Mouse (Mus musculus) kidney, embryonic 14.5 days (tissue): ENCODE measurements around the gene Fam169b. TPM values are rescaled to one million over a fixed set of nuclear protein-coding genes. Genes with fewer than 3 reads are reported as not detected.
A peak's percentile ranks its signal among the peaks of the same experiment; 100 is the strongest.
"Not testable (repeated sequence)": the region's sequence is repeated elsewhere in the genome, so short reads cannot be mapped to it uniquely, and the experiment has no call there.

ENCODE experiments used
- ATAC-seq: fragments of 200-750 bp; cut with Nextera tagmentation; 2 replicates; pipeline ENCODE4 v1.8.0; 2017; ENCODE audit warnings: moderate number of reproducible peaks, mild to moderate bottlenecking, moderate TSS enrichment, moderate library complexity; ENCODE audit not compliant: low FRiP score, low TSS enrichment
- H3K27ac ChIP-seq: fragments of 300-500 bp; sonication (generic); 2 replicates; pipeline ENCODE4 v1.5.1; 2014; ENCODE audit warnings: low read depth, mild to moderate bottlenecking, low read length, moderate library complexity, mixed read lengths
- H3K27me3 ChIP-seq: fragments of 300-500 bp; sonication (generic); 2 replicates; pipeline ENCODE4 v1.6.1; 2014; ENCODE audit warnings: mild to moderate bottlenecking, low read length; ENCODE audit not compliant: control insufficient read depth, insufficient read depth
- H3K36me3 ChIP-seq: fragments of 300-500 bp; sonication (generic); 2 replicates; pipeline ENCODE4 v1.6.1; 2014; ENCODE audit warnings: low read length, mixed read lengths; ENCODE audit not compliant: control insufficient read depth, insufficient read depth
- H3K4me1 ChIP-seq: fragments of 300-500 bp; sonication (generic); 2 replicates; pipeline ENCODE4 v1.6.1; 2014; ENCODE audit warnings: low read length, mixed read lengths; ENCODE audit not compliant: control insufficient read depth, insufficient read depth
- H3K4me2 ChIP-seq: fragments of 300-500 bp; sonication (generic); replicated peaks from 2 replicates; pipeline ENCODE4 v1.6.1; 2014; ENCODE audit warnings: low read depth, mild to moderate bottlenecking, low read length
- H3K4me3 ChIP-seq: fragments of 300-500 bp; sonication (generic); 2 replicates; pipeline ENCODE4 v1.5.1; 2014; ENCODE audit warnings: mild to moderate bottlenecking, low read length
- H3K9ac ChIP-seq: fragments of 300-500 bp; sonication (generic); 2 replicates; pipeline ENCODE4 v1.6.1; 2014; ENCODE audit warnings: low read depth, mild to moderate bottlenecking, low read length, moderate library complexity
- H3K9me3 ChIP-seq: fragments of 300-500 bp; sonication (generic); 2 replicates; pipeline ENCODE4 v1.6.1; 2016; ENCODE audit warnings: low read length; ENCODE audit not compliant: control insufficient read depth
- WGBS: fragments of 180-500 bp; shearing (Covaris S2); extraction: QIAGEN DNeasy Blood & Tissue Kit; methylation state at CpG from one replicate; pipeline ENCODE4 v1.1.7; 2014; 5-methylcytosine and 5-hydroxymethylcytosine counted together
- polyA plus RNA-seq: library from polyadenylated mRNA; unstranded; fragments of >200 nt; fragmentation: Nextera tagmentation; extraction: Ambion mirVana; gene quantifications from 2 replicates; pipeline ENCODE4 v1.2.1, GENCODE M21; 2014

Gene Fam169b
- polyA plus RNA-seq, 1 experiment from 2014 or later: 1.0 TPM

GRCm38 (mm10) chr7:68279481-68279880 is 5.8 kb downstream of the Fam169b start:
- no peak overlapping the region for H3K4me3 ChIP-seq
- no peak overlapping the region for H3K4me2 ChIP-seq
- WGBS: 86% methylated on average over 7 of the region's 7 CpGs
- no peak for ATAC-seq
- H3K27ac ChIP-seq: no peak overlapping the region
- no peaks in the 10 kb centered on the region for H3K27me3 ChIP-seq
- no peak overlapping the region for H3K9ac ChIP-seq
- H3K36me3 ChIP-seq: no peaks in the 10 kb centered on the region
- H3K9me3 ChIP-seq: no peaks in the 10 kb centered on the region
- peaks cover 16% of the 10 kb centered on the region for H3K4me1 ChIP-seq

- no peaks in the 10 kb centered on the region for H3K9me3 ChIP-seq
- H3K27ac ChIP-seq: no peak overlapping the region
- no peak overlapping the region for H3K4me3 ChIP-seq
- H3K9ac ChIP-seq: no peak overlapping the region
- no peak overlapping the region for H3K4me2 ChIP-seq
- 89% methylated on average over 19 of the region's 19 CpGs for WGBS
- H3K36me3 ChIP-seq: no peaks in the 10 kb centered on the region
- no peaks in the 10 kb centered on the region for H3K27me3 ChIP-seq
- peaks cover 17% of the 10 kb centered on the region for H3K4me1 ChIP-seq
- ATAC-seq: no peak
Observed at GRCm38 (mm10) chr7:68280352-68280869, 6.8 kb downstream of the Fam169b start.

- WGBS: 72% methylated on average over 5 of the region's 5 CpGs
- no peak for ATAC-seq
- Histone ChIP-seq H3K27ac (no peak overlapping the region), H3K36me3 (no peaks in the 10 kb centered on the region), H3K4me2 (no peak overlapping the region), H3K4me1 (peaks cover 16% of the 10 kb centered on the region), H3K9ac (no peak overlapping the region), H3K4me3 (no peak overlapping the region), H3K9me3 (no peaks in the 10 kb centered on the region), H3K27me3 (no peaks in the 10 kb centered on the region)
Observed at GRCm38 (mm10) chr7:68281341-68281740, 7.7 kb downstream of the Fam169b start.

- peaks cover 9% of the 10 kb centered on the region; the same call in 1 of the 2 replicates for H3K4me1 ChIP-seq
- H3K36me3 ChIP-seq: no peaks in the 10 kb centered on the region
- H3K9ac ChIP-seq: no peak overlapping the region
- H3K27ac ChIP-seq: no peak overlapping the region
- ATAC-seq: no peak
- H3K9me3 ChIP-seq: no peaks in the 10 kb centered on the region
- no peak overlapping the region for H3K4me3 ChIP-seq
- no peaks in the 10 kb centered on the region for H3K27me3 ChIP-seq
- no peak overlapping the region for H3K4me2 ChIP-seq
- 69% methylated on average over 22 of the region's 22 CpGs for WGBS
Observed at GRCm38 (mm10) chr7:68282304-68283132, 8.9 kb downstream of the Fam169b start.

GRCm38 (mm10) chr7:68283133-68283520 is 9.5 kb downstream of the Fam169b start:
- not testable (repeated sequence) for H3K9ac ChIP-seq, H3K4me2 ChIP-seq, H3K36me3 ChIP-seq, H3K4me3 ChIP-seq, H3K27ac ChIP-seq, H3K4me1 ChIP-seq, ATAC-seq, H3K27me3 ChIP-seq, H3K9me3 ChIP-seq
- 86% methylated on average over 4 of the region's 4 CpGs for WGBS

GRCm38 (mm10) chr7:68283776-68284175 is 10.1 kb downstream of the Fam169b start:
- Histone ChIP-seq H3K4me3 (no peak overlapping the region), H3K9ac (no peak overlapping the region), H3K36me3 (no peaks in the 10 kb centered on the region), H3K27me3 (no peaks in the 10 kb centered on the region), H3K27ac (no peak overlapping the region), H3K4me2 (no peak overlapping the region), H3K9me3 (no peaks in the 10 kb centered on the region), H3K4me1 (peaks cover 8% of the 10 kb centered on the region; the same call in 1 of the 2 replicates)
- ATAC-seq: no peak
- 78% methylated on average over 7 of the region's 7 CpGs for WGBS

- Histone ChIP-seq H3K4me2 (no peak overlapping the region), H3K4me3 (no peak overlapping the region), H3K27ac (0 out of 2 replicates have a peak overlapping the region, but pooled peaks have one; percentile 51), H3K9ac (no peak overlapping the region), H3K36me3 (no peaks in the 10 kb centered on the region), H3K9me3 (no peaks in the 10 kb centered on the region), H3K4me1 (peaks cover 8% of the 10 kb centered on the region; the same call in 1 of the 2 replicates), H3K27me3 (no peaks in the 10 kb centered on the region)
- no peak for ATAC-seq
- WGBS: 34% methylated on average over 8 of the region's 8 CpGs
Observed at GRCm38 (mm10) chr7:68285851-68286298, 12.2 kb downstream of the Fam169b start.

GRCm38 (mm10) chr7:68286526-68287481 is 13.2 kb downstream of the Fam169b start:
- Histone ChIP-seq H3K27me3 (no peaks in the 10 kb centered on the region), H3K9ac (no peak overlapping the region), H3K36me3 (no peaks in the 10 kb centered on the region), H3K4me2 (no peak overlapping the region), H3K27ac (no peak overlapping the region), H3K9me3 (no peaks in the 10 kb centered on the region), H3K4me3 (no peak overlapping the region), H3K4me1 (peaks cover 8% of the 10 kb centered on the region; the same call in 1 of the 2 replicates)
- 90% methylated on average over 24 of the region's 24 CpGs for WGBS
- ATAC-seq: no peak
